In genomic region chr9:20987953-20988352, GRCm38 (mm10) we compare ENCODE assay signal across 16 mouse cellular contexts. TPM values are rescaled to one million over a fixed set of nuclear protein-coding genes. Genes with fewer than 3 reads are reported as not detected.
A peak's percentile ranks its signal among the peaks of the same experiment; 100 is the strongest.
DNase-seq lines count a peak whose midpoint lies in the region; ATAC-seq and TF ChIP-seq lines count a peak whose summit lies in the region.
"Had no signal": no experiment of that assay in that cellular context is flagged by ENCODE, and none has a peak within 500 bp of the region (broad histone marks: within the 10 kb centered on the region; RNA-seq: fewer than 3 reads in every experiment).

No protein-coding gene starts in this region.

- peak overlapping the region; percentile 73 for H3K27ac ChIP-seq in lung, embryonic 14.5 days (ENCODE audit: low read depth)
- peak overlapping the region; percentile 71 for H3K27ac ChIP-seq in limb, embryonic 14.5 days (replicated peaks; ENCODE audit: low read depth, low read length)
- H3K27ac ChIP-seq: forebrain, embryonic 13.5 days; heart, adult 2 months had no signal

- no peak for ATAC-seq in lung, embryonic 14.5 days (ENCODE audit: insufficient read depth)
- ATAC-seq in limb, embryonic 14.5 days (ENCODE audit: low FRiP score, low read depth), result no peak
- ATAC-seq: forebrain, embryonic 13.5 days; hindbrain, embryonic 16.5 days had no signal

- peaks cover 8% of the 10 kb centered on the region for H3K4me1 ChIP-seq in lung, embryonic 14.5 days (ENCODE audit: insufficient read depth)
- peaks cover 32% of the 10 kb centered on the region for H3K4me1 ChIP-seq in limb, embryonic 14.5 days (ENCODE audit: control insufficient read depth, insufficient read depth, low read length)
- H3K4me1 ChIP-seq: forebrain, embryonic 13.5 days had no signal

- intact Hi-C loops in left cerebral cortex, postnatal 25 days (cut with DNase I), result no loop called here

- H3K27me3 ChIP-seq in lung, embryonic 14.5 days (ENCODE audit: insufficient read depth, low read length), result no peaks in the 10 kb centered on the region
- no peaks in the 10 kb centered on the region for H3K27me3 ChIP-seq in limb, embryonic 14.5 days (ENCODE audit: control insufficient read depth, insufficient read depth, low read length)

- no peak overlapping the region for H3K4me2 ChIP-seq in lung, embryonic 14.5 days
- H3K4me2 ChIP-seq in limb, embryonic 14.5 days (replicated peaks; ENCODE audit: low read depth, low read length, severe bottlenecking), result no peak overlapping the region
- H3K4me2 ChIP-seq: forebrain, embryonic 13.5 days; midbrain, embryonic 11.5 days had no signal

- H3K4me3 ChIP-seq in lung, embryonic 14.5 days (ENCODE audit: low read depth, low read length), result no peak overlapping the region
- no peak overlapping the region for H3K4me3 ChIP-seq in limb, embryonic 14.5 days (replicated peaks; ENCODE audit: low read length)
- H3K4me3 ChIP-seq: forebrain, embryonic 13.5 days; heart, adult 2 months had no signal

- TF ChIP-seq POLR2A in limb, embryonic 14.5 days (IDR thresholded peaks at IDR 0.05; ENCODE audit: borderline replicate concordance, extremely low read depth, insufficient read depth, insufficient read length), result no peak

- 20% methylated on average over 7 of the region's 7 CpGs for WGBS in lung, embryonic 14.5 days
- 11% methylated on average over 7 of the region's 7 CpGs for WGBS in limb, embryonic 14.5 days

- H3K36me3 ChIP-seq in lung, embryonic 14.5 days (ENCODE audit: insufficient read depth), result no peaks in the 10 kb centered on the region
- no peaks in the 10 kb centered on the region for H3K36me3 ChIP-seq in limb, embryonic 14.5 days (ENCODE audit: control insufficient read depth, insufficient read depth, low read length)

- no peak overlapping the region for H3K9ac ChIP-seq in lung, embryonic 14.5 days
- H3K9ac ChIP-seq in limb, embryonic 14.5 days (ENCODE audit: low read depth, low read length, severe bottlenecking), result no peak overlapping the region
- H3K9ac ChIP-seq: forebrain, embryonic 13.5 days had no signal

- H3K9me3 ChIP-seq in lung, embryonic 14.5 days (ENCODE audit: low read depth, low read length), result no peaks in the 10 kb centered on the region
- H3K9me3 ChIP-seq in limb, embryonic 14.5 days (ENCODE audit: control insufficient read depth, low read length), result no peaks in the 10 kb centered on the region
- H3K9me3 ChIP-seq: forebrain, embryonic 13.5 days had no signal

- no peak for TF ChIP-seq CTCF in lung, embryonic 14.5 days (IDR thresholded peaks at IDR 0.05; ENCODE audit: low read depth)

- DNase-seq in lung, embryonic 14.5 days, result no peak
- no peak for DNase-seq in lung, postnatal 25 days (ENCODE audit: low spot score)
- peak; percentile 25 for DNase-seq in ES-CJ7 (ENCODE audit: low read depth, low spot score)
- DNase-seq in limb, embryonic 14.5 days (ENCODE audit: low spot score), result no peak
- peak; percentile 44 for DNase-seq in thymus, postnatal 14 days
- DNase-seq in cerebellum, postnatal 25 days, result no peak
- no peak for DNase-seq in left cerebral cortex, postnatal 25 days (ENCODE audit: low spot score in 2 of 2)
- DNase-seq: adrenal gland, adult 8-10 months; cerebellum, adult 9-10 months; layer of hippocampus, adult 9-11 months; lung, adult 18-20 months; right cerebral cortex, postnatal 14 days had no signal

RNA-seq across cellular contexts. Expression of gene S1pr2, which starts 11.4 kb away (rescaled TPM):
- 58.0 and 62.3 TPM in 2 replicates for polyA plus RNA-seq in lung, embryonic 14.5 days (2014; fragmentation: Nextera tagmentation; extraction: Ambion mirVana)
- 28.3 and 37.6 TPM in 2 replicates for polyA plus RNA-seq in limb, embryonic 14.5 days (2012; rRNA removed)
- 59.9 and 67.9 TPM in 2 replicates for polyA plus RNA-seq in limb, embryonic 14.5 days (2014; fragmentation: Nextera tagmentation; extraction: Ambion mirVana)
- 1 to 10 TPM; 2.2 to 2.8 TPM for total RNA-seq in left cerebral cortex, postnatal 25 days (2021)

RNA-seq across cellular contexts. Expression of gene Mrpl4, which starts 14.6 kb away (rescaled TPM):
- 156 and 166 TPM in 2 replicates for polyA plus RNA-seq in lung, embryonic 14.5 days (2014; fragmentation: Nextera tagmentation; extraction: Ambion mirVana)
- polyA plus RNA-seq in limb, embryonic 14.5 days (2012; rRNA removed), result 89.0 and 114 TPM in 2 replicates
- polyA plus RNA-seq in limb, embryonic 14.5 days (2014; fragmentation: Nextera tagmentation; extraction: Ambion mirVana), result 115 and 118 TPM in 2 replicates
- total RNA-seq in left cerebral cortex, postnatal 25 days (2021), result 10 to 100 TPM; 61.5 to 64.2 TPM

RNA-seq across cellular contexts. Expression of gene Icam1, which starts 27.8 kb away (rescaled TPM):
- 33.6 and 41.5 TPM in 2 replicates for polyA plus RNA-seq in lung, embryonic 14.5 days (2014; fragmentation: Nextera tagmentation; extraction: Ambion mirVana)
- polyA plus RNA-seq in limb, embryonic 14.5 days (2012; rRNA removed), result 15.5 and 16.6 TPM in 2 replicates
- 18.3 and 21.2 TPM in 2 replicates for polyA plus RNA-seq in limb, embryonic 14.5 days (2014; fragmentation: Nextera tagmentation; extraction: Ambion mirVana)
- 1 to 10 TPM; 3.3 to 3.5 TPM for total RNA-seq in left cerebral cortex, postnatal 25 days (2021)

RNA-seq across cellular contexts. Expression of gene Dnmt1, which starts 28.3 kb away (rescaled TPM):
- polyA plus RNA-seq in lung, embryonic 14.5 days (2014; fragmentation: Nextera tagmentation; extraction: Ambion mirVana), result 77.0 and 82.1 TPM in 2 replicates
- polyA plus RNA-seq in limb, embryonic 14.5 days (2012; rRNA removed), result 115 and 118 TPM in 2 replicates
- polyA plus RNA-seq in limb, embryonic 14.5 days (2014; fragmentation: Nextera tagmentation; extraction: Ambion mirVana), result 60.9 and 62.0 TPM in 2 replicates
- 10 to 100 TPM; 40.0 to 42.9 TPM for total RNA-seq in left cerebral cortex, postnatal 25 days (2021)

RNA-seq across cellular contexts. Expression of gene Icam4, which starts 41.2 kb away (rescaled TPM):
- polyA plus RNA-seq in lung, embryonic 14.5 days (2014; fragmentation: Nextera tagmentation; extraction: Ambion mirVana), result 1.5 TPM in 2 replicates
- 0.26 and 0.47 TPM in 2 replicates for polyA plus RNA-seq in limb, embryonic 14.5 days (2012; rRNA removed)
- 0.99 and 1.3 TPM in 2 replicates for polyA plus RNA-seq in limb, embryonic 14.5 days (2014; fragmentation: Nextera tagmentation; extraction: Ambion mirVana)
- 1 to 10 TPM in 1 of 2 experiments, under 1 TPM in 1; 0.80 to 1.1 TPM for total RNA-seq in left cerebral cortex, postnatal 25 days (2021)

Comparison
In these comparisons a context has a peak if more than half of its experiments do, and no peak if none do; other contexts are left out.
1. DNase-seq: peak in ES-CJ7 (single experiment) and thymus, postnatal 14 days (single experiment); none in lung, embryonic 14.5 days (single experiment), lung, postnatal 25 days (single experiment), limb, embryonic 14.5 days (single experiment), cerebellum, postnatal 25 days (0 of 2) and left cerebral cortex, postnatal 25 days (0 of 2).